Mouse (Mus musculus): ENCODE measurements around the gene Elk4.

- TF ChIP-seq CTCF (IDR thresholded peaks at IDR 0.05; ENCODE audit: control insufficient read depth, insufficient read depth, insufficient replicate concordance, low read depth, low read length), result no peak
- no peak for TF ChIP-seq POLR2A (IDR thresholded peaks at IDR 0.05; ENCODE audit: control insufficient read depth, low read depth, low read length)
These were observed 20.6 kb downstream of the Elk4 start for GRCm38 (mm10) chr1:132027978-132028377.
